Mouse (Mus musculus): ENCODE measurements around the gene Oxa1l.
A peak's percentile ranks its signal among the peaks of the same experiment; 100 is the strongest.
"Not testable (repeated sequence)": the region's sequence is repeated elsewhere in the genome, so short reads cannot be mapped to it uniquely, and the experiment has no call there.

Oxa1l gene

DNA sequence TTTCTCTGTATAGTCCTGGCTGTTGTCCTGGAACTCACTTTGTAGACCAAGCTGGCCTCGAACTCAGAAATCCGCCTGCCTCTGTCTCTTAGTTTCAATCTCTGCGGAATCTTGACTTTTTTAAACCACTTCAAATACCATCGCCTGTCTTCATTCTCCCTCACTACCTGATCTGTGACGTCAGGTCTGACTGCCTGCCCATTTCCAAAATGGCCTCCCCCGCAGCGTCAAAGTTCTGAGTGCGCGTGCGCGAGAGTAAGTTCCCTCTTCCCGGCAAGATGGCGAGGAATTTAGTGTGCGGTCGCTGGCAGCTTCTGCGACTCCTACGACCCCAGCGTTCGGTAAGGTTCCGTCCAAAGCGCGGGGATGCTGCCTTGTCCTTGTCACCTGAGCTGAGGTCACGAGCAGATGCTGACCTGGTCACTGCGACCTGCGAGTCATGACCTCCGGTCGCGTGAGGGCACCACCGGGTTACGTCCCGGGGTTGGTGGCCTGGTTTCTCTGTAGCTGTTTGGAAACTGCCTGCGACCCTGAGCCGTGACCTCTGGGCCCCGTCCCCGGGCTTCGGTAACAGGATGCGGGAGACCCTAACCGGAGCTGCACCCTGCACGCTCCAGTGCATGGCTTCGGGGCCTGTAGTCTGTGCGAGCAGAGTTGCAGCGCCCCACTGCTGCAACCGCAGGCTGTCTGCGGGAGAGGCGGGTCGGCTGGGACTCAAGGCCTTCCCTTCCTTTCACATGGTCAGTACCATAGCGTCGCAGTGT is at the start of gene Oxa1l:
Gene Oxa1l, plus strand, starts transcription at position 258 of the 764 bp plus-strand sequence.
- DNase-seq (ENCODE audit: low spot score in 2 of 2): peak; percentile 89 to 91

DNA sequence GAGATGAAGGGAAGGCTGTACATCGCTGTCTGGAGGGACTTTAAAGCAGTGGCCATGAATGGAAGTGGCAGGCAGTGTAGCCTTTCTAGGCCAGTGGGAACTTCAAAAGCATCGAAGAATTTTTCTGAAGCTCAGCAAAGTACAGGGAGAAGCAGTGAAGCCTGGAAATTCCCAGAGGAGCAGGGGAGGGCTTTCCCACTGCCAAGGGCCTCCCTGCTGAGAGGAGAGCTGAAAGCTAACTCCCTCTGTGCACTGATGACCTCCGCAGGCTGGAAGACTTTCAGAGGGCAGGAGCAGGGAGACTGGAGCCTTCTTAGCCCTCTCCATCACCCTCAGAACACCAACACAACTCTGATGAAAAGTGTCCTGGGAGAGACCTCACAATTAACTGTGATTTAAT is 48.9 kb upstream of the Oxa1l start:
- no peak for DNase-seq (ENCODE audit: low spot score in 2 of 2)

DNA sequence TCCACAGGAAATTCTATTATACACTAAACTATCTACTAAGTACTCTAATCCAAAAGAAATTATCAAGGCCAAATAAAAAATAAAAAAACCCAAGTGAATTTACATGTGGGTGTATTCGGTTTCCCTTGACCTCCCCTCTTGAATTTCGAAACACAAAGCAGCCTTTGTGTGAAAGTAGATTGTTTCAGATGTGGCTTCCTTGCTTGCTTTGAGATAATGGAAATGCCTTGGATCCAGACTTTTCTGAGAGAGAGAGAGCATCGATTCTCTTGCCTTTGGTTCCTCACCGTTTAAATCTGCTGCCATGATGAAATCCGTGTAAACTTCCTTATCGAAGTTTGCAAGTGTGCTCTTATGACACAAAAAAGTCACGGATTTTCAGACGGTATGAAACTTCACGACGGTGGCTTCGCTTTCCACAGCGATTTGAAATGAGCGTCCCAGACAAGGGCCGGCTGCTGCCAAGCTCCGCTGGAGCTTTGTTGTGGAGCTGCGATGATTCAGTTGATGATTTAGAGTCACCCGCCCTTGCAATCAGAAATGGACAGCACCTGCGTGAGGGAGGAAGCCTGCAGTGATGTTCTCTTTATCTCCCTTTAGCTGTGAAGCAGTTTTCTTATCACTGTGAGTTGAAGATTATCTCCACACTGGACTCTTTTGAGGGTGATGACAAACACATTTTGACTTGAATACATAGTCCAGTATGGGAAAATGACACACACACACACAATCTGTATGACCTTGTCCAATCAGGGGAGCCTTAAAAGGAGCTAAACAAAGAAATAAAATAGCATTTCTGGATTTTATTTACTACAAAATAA is 38.9 kb upstream of the Oxa1l start:
- no peak for DNase-seq (ENCODE audit: low spot score in 2 of 2)

DNA sequence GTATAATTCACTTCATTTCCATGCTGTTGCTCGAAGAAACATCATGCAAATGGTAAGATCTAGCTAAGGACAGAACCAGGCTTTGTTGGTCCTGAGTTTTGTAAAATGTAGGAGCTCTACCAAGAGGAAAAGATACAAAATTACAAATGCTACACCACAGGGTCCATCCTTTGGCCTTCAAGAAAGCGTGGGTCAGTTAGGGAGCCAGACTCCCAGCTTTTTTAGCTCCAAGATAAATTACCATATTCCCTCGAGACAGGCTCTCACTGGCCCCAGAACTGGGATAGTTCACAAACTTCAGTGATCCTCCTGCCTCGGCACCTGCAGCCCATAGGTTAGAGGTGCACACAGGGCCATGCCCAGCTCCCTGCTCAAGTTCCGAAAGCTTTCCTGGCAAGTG is 36.1 kb upstream of the Oxa1l start:
- DNase-seq (ENCODE audit: low spot score in 2 of 2): no peak

DNA sequence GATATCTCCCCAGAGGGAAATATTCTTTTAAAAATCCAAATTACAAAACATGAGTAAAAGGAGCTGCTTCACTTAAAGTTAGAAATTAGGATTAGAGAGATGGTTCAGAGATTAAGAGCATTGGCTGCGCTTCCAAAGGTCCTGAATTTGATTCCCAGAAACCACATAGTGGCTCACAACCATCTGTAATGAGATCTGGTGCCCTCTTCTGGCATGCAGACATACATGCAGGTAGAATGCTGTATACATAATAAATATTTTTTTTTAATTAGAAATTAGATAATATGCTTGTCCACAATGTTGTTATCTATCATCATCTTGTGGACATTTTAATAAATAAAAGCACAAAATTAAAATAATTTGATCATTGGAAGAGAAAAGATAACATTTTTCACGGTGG is 32.1 kb upstream of the Oxa1l start:
- no peak for DNase-seq (ENCODE audit: low spot score in 2 of 2)

DNA sequence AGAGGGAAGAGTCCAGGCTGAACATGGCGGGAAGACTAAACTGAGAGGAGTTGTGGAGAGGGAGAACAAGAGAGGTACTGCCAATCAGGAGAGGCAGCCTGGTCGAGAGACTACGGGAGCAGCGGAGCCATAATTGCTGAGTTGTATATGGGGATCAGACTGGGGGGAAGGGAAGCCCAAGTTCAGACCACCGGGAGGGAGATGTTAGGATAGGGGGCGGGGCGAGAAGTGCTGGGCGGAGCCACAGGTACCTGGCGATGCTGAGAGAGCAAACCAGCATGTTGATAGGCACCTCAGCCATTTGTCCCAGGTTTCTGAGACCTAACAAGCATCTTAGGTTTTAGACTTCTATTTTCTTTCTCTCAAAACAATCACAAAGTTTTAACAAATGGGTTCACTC is 31.4 kb upstream of the Oxa1l start:
- DNase-seq (ENCODE audit: low spot score in 2 of 2): no peak

DNA sequence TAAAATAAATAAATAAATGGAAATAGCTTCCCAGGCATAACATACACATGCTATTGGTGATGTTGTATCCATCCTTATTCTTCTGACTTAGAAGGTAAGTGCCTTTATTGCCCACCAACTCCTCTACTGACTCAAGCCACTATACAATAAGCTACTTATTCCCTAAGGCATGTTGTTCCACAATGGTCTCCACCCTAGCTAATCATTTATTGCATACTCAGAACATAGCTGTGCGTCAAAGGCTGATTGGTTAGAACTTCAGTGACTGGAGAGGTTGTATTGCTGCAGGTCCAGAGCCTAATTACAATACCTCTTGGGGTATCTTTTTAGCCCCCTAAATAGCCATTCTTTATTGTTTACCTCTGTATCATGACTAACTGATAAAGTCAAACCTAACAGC is 29.5 kb upstream of the Oxa1l start:
- no peak for DNase-seq (ENCODE audit: low spot score in 2 of 2)

DNA sequence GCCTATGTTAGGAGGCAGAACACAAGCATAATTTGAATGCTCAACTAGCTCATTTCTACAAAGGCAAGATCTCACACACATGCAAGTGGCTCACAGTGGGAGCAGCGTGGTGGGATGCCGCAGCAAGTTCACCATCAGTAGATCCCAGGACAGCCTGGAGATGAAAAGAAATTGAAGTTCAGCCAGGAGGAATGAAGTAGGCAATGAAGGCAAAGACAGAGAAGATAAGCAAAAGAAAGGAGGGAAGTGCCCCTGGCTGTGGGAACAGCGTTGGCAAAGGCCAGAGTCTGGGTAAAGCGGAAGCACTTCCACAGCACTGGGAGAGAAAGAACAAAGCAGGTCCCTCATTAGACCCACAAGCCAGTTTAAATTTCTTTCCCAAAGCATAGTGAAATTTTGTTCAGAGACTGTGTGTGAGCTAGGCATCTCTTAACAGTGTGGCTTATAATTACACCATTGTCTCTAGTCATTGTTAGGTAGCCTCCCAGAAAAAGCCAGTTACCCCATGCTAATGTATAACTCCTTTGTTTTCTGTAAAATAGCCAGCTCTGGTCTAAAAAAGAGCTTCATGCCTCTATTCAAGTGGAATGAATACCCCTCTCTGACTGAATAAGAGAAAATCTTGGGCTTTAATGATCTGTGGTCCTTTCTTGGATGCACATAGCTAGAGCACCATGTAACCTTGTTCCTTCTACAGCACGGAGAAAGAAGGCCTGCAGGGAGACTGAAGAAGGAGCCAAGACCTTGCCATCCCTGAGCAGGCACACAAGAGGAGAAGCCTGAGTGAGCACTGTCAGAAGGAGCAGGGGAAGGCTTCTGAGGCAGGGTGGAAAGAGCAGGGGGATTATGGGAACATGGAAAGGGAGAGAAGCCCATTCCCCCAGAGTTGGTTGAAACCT is 28.2 kb upstream of the Oxa1l start:
- no peak for DNase-seq (ENCODE audit: low spot score in 2 of 2)

DNA sequence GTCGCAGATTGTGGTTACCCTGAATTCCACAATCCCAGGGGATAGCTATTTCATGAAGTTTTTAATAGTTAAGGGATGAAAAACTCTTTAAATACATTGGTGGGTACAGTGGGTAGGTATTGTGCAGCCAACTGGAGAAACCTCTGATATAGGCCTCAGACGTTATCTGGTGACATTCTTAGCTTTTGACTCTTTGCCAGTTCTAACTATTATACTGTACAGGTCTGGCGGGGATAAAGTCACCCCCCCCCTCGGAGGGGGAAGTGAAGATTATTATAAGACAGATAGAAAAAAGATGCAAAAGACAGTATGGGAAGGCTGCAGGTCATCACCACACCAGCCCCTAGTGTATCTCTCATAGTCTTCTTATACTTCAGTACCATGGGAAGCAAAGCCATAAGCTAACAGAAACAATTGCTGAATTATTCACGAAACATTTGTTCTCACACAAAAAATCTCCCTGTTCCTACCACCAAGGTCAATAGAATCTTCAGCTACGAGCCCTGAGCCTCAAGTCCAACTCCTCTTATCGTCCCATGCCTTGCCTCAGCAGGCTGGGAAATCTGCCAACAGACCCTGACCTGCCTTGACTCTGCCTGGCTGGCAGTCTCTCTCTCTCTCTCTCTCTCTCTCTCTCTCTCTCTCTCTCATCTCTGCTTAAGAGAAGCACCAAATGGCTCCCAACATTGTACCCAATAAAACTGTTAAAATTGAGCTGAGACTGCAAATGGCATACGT is 27.0 kb upstream of the Oxa1l start:
- no peak for DNase-seq (ENCODE audit: low spot score in 2 of 2)

DNA sequence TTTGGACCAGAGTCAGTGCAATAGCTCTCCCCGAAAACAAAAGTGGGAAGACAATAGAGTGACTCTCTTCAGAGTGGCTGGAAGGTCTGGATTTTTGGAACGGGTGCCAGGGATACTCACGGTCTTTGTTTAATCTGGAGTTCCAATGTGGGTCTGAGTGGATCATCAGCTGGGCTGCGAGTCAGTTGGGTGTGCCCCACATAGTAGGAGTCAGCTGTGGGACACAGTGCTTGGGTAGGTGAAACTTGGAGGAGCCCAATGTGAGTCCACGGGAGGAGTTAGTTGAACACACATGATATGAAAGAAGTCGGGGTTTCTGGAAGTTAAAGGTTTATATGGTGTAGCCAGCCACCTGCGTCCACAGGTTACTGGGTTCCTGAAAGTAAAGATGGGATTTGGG is 19.8 kb upstream of the Oxa1l start:
- no peak for DNase-seq (ENCODE audit: low spot score in 2 of 2)

DNA sequence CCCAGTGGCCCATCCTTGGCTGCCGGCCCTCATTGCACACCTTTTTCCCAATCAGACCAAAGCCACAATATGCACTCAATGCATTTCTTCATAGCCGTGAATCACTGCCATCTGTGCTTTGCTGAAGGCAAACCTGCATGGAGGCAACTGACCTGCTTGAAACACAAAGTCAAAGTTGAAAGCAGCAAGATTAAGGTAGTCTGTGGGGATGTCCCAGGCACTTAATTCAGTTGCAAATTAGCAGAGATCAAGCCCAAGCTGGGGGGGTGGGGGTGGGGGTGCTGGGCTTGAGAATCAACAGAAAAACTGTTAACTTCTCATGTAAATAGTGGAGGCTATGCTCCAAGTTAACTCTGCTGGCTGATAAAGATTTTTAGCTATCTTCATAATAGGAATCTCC is 18.8 kb upstream of the Oxa1l start:
- not testable (repeated sequence) for DNase-seq (ENCODE audit: low spot score in 2 of 2)

DNA sequence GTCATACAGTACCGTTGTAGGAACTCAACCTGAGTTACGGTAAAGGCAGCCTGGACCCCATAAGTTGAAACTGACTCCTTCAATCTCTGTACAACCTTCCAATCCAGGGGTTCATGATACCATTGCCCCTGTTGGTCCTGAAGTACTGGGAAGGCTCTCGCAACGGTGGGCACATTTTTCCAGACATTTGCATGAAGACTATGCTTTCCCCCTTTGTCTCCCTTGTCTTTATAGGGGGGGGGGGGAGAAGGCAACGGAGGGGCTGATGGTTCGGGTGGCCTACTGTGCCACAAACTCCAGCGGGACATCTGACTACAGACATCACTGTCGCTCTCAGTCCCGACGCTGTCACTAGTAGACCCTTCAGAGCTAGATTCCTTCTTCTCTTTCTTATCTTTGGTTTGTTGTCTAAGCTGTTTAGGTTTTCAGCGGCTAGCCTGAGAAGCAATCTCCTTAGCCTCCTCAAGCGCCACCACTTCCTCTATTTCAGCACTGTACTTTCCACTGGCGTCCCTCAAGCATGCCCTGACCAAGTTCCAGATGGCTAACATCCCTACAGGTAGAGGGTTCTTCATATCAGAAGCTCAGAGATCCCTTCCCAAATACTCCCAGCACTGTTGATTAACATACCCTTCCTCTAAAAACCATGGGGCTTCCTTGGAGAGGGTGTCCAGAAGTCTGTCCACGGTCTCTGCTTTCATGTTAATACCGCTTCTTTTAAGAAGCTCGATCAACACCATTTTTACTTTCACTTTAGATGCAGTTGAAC is 9.7 kb upstream of the Oxa1l start:
- DNase-seq (ENCODE audit: low spot score in 2 of 2): not testable (repeated sequence)

DNA sequence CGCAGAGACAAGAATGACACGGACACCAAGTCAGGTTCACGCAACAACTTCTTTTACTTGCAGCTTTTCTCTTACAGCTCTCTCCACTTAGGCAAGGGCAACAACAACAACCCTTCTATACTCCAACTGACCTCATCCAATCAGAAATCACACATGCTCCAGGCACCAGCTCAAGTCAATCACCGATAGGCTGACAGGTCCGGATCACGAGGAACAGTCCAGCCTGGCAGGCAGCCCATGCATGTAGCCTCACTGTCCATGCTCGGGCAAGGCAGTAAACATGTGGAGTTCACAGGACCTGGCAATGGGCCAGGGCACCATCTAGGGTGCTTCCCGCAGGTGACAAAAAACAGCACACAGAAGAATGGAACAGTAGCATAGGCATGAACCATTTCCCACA is 8.3 kb upstream of the Oxa1l start:
- no peak for DNase-seq (ENCODE audit: low spot score in 2 of 2)

DNA sequence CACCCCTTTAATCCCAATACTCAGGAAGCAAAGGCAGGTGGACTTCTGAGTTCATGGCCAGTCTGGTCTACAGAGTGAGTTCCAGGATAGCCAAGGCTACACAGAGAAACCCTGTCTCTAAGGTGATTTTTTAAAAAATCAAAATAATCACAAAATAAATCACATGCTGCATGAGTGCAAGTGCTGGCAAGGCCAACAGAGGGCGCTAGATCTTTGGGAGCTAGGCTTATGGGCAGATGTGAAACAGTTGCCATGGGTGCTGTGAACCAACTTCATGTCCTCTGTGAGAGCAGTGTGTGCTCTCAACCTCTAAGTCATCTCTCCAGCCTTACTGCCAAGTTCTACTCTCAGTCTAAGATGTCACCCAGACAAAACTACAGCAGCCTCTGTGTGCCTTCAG is 6.2 kb upstream of the Oxa1l start:
- DNase-seq (ENCODE audit: low spot score in 2 of 2): no peak

DNA sequence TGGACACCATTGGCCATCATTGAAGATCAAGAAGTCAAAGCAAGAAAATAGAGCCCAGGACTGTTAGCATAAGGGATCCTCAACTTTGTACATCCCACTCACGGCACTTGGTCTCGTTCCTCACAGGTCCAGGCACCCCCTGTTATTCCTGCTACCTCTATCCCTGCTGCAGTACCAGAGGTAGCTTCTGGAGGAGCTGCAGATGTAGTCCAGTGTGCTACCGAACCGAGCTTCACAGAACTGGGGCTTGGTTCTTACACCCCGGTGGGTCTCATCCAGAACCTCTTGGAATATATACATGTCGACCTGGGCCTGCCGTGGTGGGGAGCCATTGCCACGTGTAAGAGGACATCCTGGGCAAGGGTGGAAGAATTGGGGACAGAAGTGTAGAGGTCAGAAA is 2.5 kb downstream of the Oxa1l start:
- no peak for DNase-seq (ENCODE audit: low spot score in 2 of 2)

DNA sequence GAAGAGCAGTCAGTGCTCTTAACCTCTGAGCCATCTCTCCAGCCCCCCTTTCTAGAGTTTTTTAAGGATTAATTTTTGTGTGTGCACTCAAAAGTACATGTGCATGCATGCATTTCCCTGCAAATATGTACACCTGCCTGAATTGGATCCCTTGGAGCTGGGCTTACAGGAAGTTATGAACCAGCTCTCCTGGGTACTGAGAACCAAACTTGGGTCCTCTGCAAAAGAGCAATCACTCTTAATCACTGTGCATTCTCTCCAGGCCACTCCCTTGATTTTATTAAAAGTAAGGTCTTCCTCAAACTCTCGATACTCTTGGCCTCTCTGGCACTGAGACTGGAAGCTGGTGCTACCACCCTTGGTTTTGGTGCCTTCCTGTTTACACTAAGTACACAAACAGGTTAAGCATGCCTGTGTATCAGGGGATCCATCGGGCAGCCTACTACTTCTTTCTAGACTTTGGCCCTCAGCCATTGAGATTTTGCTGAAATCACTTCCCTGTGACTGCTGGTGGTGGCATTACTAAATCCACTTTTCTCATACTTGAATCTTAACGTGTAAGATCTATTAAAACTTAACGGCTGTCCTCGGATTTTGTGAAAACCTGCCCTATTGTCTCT is 4.5 kb downstream of the Oxa1l start:
- no peak for DNase-seq (ENCODE audit: low spot score in 2 of 2)

DNA sequence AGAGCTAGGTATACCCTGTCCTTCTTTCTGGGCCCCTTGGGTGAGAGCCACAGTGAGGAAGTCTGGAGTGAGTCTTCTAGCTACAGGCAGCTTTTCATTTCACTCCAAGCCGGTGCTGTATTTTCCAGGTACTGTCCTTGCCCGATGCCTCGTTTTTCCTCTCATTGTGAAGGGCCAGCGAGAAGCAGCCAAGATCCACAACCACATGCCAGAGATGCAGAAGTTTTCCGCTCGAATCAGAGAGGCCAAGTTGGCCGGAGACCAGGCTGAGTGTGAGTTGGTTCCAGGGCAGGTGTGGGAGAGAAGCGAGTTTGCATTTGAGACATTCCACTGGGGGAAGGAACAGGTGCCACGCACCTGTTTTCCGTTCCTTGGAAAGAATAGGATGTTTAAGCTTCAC is 5.9 kb downstream of the Oxa1l start:
- no peak for DNase-seq (ENCODE audit: low spot score in 2 of 2)

DNA sequence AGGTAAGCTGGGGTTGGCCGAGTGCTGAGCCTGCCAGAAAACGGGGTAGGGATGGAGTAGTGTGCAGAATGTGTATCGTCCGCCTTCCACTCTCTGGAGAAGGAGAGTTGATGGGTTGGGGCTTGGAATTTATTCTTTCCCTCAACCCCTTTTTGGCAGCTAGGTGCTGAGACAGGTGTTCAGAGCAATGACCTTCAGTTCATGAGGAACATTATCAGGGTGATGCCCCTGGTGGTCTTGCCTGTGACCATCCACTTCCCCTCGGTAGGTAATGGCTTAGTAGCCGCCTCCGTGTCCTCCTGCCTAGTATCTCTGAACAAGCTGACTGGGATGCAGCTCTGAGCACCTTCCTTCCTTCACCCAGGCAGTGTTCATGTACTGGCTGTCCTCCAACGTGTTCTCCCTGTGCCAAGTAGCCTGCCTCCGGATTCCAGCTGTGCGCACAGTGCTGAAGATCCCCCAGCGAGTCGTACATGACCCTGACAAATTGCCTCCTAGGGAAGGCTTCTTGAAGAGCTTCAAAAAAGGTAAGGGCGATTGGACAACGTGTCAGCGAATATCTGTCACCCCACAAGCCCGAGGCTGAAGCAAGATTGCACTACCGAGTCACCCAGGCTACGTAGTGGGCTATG is 6.9 kb downstream of the Oxa1l start:
- no peak for DNase-seq (ENCODE audit: low spot score in 2 of 2)

DNA sequence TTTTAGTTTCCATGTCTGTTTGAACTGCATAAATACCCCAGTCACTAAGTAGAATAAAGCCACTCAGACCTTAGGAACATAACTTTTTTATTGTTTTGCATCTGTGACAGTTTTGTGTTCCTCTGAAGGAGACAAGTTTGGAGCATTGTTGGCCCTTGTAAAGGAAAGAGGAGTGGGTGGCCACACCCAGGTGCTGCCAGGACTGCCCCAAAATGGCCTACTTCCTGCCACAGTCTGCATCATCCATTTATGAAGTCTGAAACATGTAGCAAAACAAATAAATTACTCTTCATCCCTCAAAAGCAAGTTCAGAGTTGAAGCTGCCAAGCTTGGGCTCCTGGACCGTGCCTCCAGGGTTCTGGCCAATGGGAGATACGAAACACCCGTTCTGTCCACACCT is 8.7 kb downstream of the Oxa1l start:
- no peak for DNase-seq (ENCODE audit: low spot score in 2 of 2)

DNA sequence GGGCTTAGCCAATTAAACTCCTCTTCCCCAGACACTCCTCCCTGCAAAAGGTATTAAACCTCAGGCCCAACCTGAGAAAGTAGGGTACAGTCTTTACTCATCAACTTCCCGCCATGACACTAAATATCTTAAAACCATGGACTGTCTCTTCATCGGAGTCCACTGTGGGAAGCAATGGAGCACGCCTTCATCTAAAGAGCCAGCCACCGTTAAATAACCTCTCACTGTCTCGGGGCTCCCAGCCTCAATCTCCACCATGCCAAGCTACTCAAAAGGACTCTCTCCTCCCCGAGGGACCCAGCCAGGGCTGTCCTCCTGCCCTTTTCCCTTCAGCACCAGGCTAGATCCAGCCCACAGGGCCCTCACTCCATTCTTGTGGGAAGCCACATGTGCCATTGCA is 10.0 kb downstream of the Oxa1l start:
- no peak for DNase-seq (ENCODE audit: low spot score in 2 of 2)
